In genomic region chr1:41897768-41898330, GRCm38 (mm10) we compare ENCODE assay signal across 11 mouse cellular contexts.
DNase-seq lines count a peak whose midpoint lies in the region; ATAC-seq and TF ChIP-seq lines count a peak whose summit lies in the region.
"Had no signal": no experiment of that assay in that cellular context is flagged by ENCODE, and none has a peak within 500 bp of the region (broad histone marks: within the 10 kb centered on the region; RNA-seq: fewer than 3 reads in every experiment).

No protein-coding gene starts in this region.

- no peaks in the 10 kb centered on the region for H3K4me1 ChIP-seq in embryonic facial prominence, embryonic 14.5 days (ENCODE audit: control insufficient read depth, insufficient read depth, low read length)
- H3K4me1 ChIP-seq in embryonic facial prominence, embryonic 10.5 days = peaks cover 7% of the 10 kb centered on the region; the same call in 1 of the 2 replicates
- H3K4me1 ChIP-seq in forebrain, embryonic 16.5 days (replicated peaks; ENCODE audit: control insufficient read depth, insufficient read depth, low read length) = no peaks in the 10 kb centered on the region
- H3K4me1 ChIP-seq: lung, embryonic 15.5 days; stomach, embryonic 15.5 days had no signal

- peak; percentile 35 for DNase-seq in embryonic facial prominence, embryonic 14.5 days (ENCODE audit: low spot score)
- DNase-seq in embryonic facial prominence, embryonic 10.5 days (ENCODE audit: low spot score) = no peak
- peak in 1 of 2 experiments; percentile 30 for DNase-seq in left cerebral cortex, adult 2 months (ENCODE audit: extremely low spot score in 1 of 2, low spot score in 2 of 2)
- no peak for DNase-seq in left cerebral cortex, adult 8-10 months (ENCODE audit: low spot score in 2 of 2)
- DNase-seq in left cerebral cortex, postnatal 14 days (ENCODE audit: low spot score in 2 of 2) = peak; percentile 54 to 60
- DNase-seq in adrenal gland, postnatal 14 days = no peak
- no peak for DNase-seq in embryo, embryonic 9.5 days (ENCODE audit: extremely low spot score)

- no peaks in the 10 kb centered on the region for H3K36me3 ChIP-seq in embryonic facial prominence, embryonic 14.5 days (ENCODE audit: control insufficient read depth, insufficient read depth, low read length)
- no peaks in the 10 kb centered on the region for H3K36me3 ChIP-seq in embryonic facial prominence, embryonic 10.5 days (replicated peaks)
- no peaks in the 10 kb centered on the region for H3K36me3 ChIP-seq in forebrain, embryonic 16.5 days (ENCODE audit: control insufficient read depth, insufficient read depth)
- H3K36me3 ChIP-seq: embryonic facial prominence, embryonic 12.5 days; lung, embryonic 15.5 days; stomach, embryonic 15.5 days had no signal

- no peak for ATAC-seq in embryonic facial prominence, embryonic 14.5 days (ENCODE audit: low read depth)
- peak; percentile 60 for ATAC-seq in forebrain, embryonic 16.5 days

- 65% methylated on average over 4 of the region's 4 CpGs for WGBS in embryonic facial prominence, embryonic 14.5 days
- 82% methylated on average over 4 of the region's 4 CpGs for WGBS in embryonic facial prominence, embryonic 10.5 days
- 47% methylated on average over 4 of the region's 4 CpGs for WGBS in forebrain, embryonic 16.5 days

- no peak overlapping the region for H3K9ac ChIP-seq in embryonic facial prominence, embryonic 14.5 days (ENCODE audit: low read depth, low read length)
- no peak overlapping the region for H3K9ac ChIP-seq in forebrain, embryonic 16.5 days (replicated peaks; ENCODE audit: low read depth, low read length)
- H3K9ac ChIP-seq: embryonic facial prominence, embryonic 12.5 days; lung, embryonic 15.5 days; stomach, embryonic 15.5 days had no signal

- intact Hi-C loops in left cerebral cortex, adult 2 months (cut with DNase I) = loop anchor here (2.0 to 10.0 kb wide), 5 partner anchors 114 to 797 kb away; partner anchors contain the start of gene Pou3f3
- intact Hi-C loops in left cerebral cortex, postnatal 14 days (cut with DNase I) = loop anchor here (2.0 to 10.0 kb wide), 4 partner anchors 361 to 877 kb away; no protein-coding TSS in a partner anchor

- peak; percentile 71 for TF ChIP-seq CTCF in left cerebral cortex, adult 2 months (IDR thresholded peaks at IDR 0.05)

- H3K9me3 ChIP-seq in embryonic facial prominence, embryonic 14.5 days (ENCODE audit: control insufficient read depth, low read length) = no peaks in the 10 kb centered on the region
- no peaks in the 10 kb centered on the region for H3K9me3 ChIP-seq in embryonic facial prominence, embryonic 10.5 days
- no peaks in the 10 kb centered on the region for H3K9me3 ChIP-seq in forebrain, embryonic 16.5 days (ENCODE audit: control insufficient read depth, low read length)
- H3K9me3 ChIP-seq: embryonic facial prominence, embryonic 12.5 days; lung, embryonic 15.5 days; stomach, embryonic 15.5 days had no signal

- no peaks in the 10 kb centered on the region for H3K27me3 ChIP-seq in embryonic facial prominence, embryonic 14.5 days (replicated peaks; ENCODE audit: control insufficient read depth, insufficient read depth, low read length)
- H3K27me3 ChIP-seq in embryonic facial prominence, embryonic 10.5 days (replicated peaks; ENCODE audit: low read depth, poor library complexity, severe bottlenecking) = no peaks in the 10 kb centered on the region
- no peaks in the 10 kb centered on the region for H3K27me3 ChIP-seq in forebrain, embryonic 16.5 days (replicated peaks; ENCODE audit: control insufficient read depth, insufficient read depth, low read length)
- H3K27me3 ChIP-seq: embryonic facial prominence, embryonic 12.5 days; lung, embryonic 15.5 days; stomach, embryonic 15.5 days had no signal

- no peak overlapping the region for H3K27ac ChIP-seq in embryonic facial prominence, embryonic 14.5 days (replicated peaks; ENCODE audit: low read depth, low read length)
- no peak overlapping the region for H3K27ac ChIP-seq in embryonic facial prominence, embryonic 10.5 days (replicated peaks)
- no peak overlapping the region for H3K27ac ChIP-seq in left cerebral cortex, adult 2 months
- H3K27ac ChIP-seq in forebrain, embryonic 16.5 days (ENCODE audit: low read length) = peak overlapping the region; percentile 5; the same call in 1 of the 2 replicates
- H3K27ac ChIP-seq: embryonic facial prominence, embryonic 12.5 days; lung, embryonic 15.5 days; stomach, embryonic 15.5 days had no signal

- no peak overlapping the region for H3K4me2 ChIP-seq in embryonic facial prominence, embryonic 14.5 days (ENCODE audit: low read depth, low read length)
- no peak overlapping the region for H3K4me2 ChIP-seq in forebrain, embryonic 16.5 days (ENCODE audit: low read length)
- H3K4me2 ChIP-seq: embryonic facial prominence, embryonic 12.5 days; lung, embryonic 15.5 days; stomach, embryonic 15.5 days had no signal

- no peak overlapping the region for H3K4me3 ChIP-seq in embryonic facial prominence, embryonic 14.5 days (ENCODE audit: low read depth, low read length)
- no peak overlapping the region for H3K4me3 ChIP-seq in embryonic facial prominence, embryonic 10.5 days
- peak overlapping the region; percentile 11; the same call in 1 of the 2 replicates for H3K4me3 ChIP-seq in left cerebral cortex, adult 2 months
- H3K4me3 ChIP-seq in forebrain, embryonic 16.5 days (replicated peaks; ENCODE audit: low read length) = no peak overlapping the region
- H3K4me3 ChIP-seq: embryonic facial prominence, embryonic 12.5 days; lung, embryonic 15.5 days; stomach, embryonic 15.5 days had no signal

Comparison
In these comparisons a context has a peak if more than half of its experiments do, and no peak if none do; other contexts are left out.
1. DNase-seq: peak in embryonic facial prominence, embryonic 14.5 days (single experiment) and left cerebral cortex, postnatal 14 days (2 of 2); none in embryonic facial prominence, embryonic 10.5 days (single experiment), left cerebral cortex, adult 8-10 months (0 of 2), adrenal gland, postnatal 14 days (single experiment) and embryo, embryonic 9.5 days (single experiment).